Mouse (Mus musculus) erythroid progenitor cell, adult 5-6 weeks (primary cell): ENCODE data around the gene Cep170b. TPM values are rescaled to one million over a fixed set of nuclear protein-coding genes. Genes with fewer than 3 reads are reported as not detected.

Experiments used
- ATAC-seq: replicated peaks from 2 replicates; pipeline ENCODE4 v1.8.0; 2016; ENCODE audit warnings: moderate number of reproducible peaks, mild to moderate bottlenecking, moderate TSS enrichment, inconsistent platforms; ENCODE audit not compliant: poor library complexity, low FRiP score, severe bottlenecking
- total RNA-seq, 2 experiments: library from RNA; stranded (forward) in 1 of 2; stranded (reverse) in 1 of 2; fragments of 150-400 nt in 1 of 2; fragments of 186-747, 209-891 nt in 1 of 2; gene quantifications; 2 replicates each; pipeline versions ENCODE4 v1.2.3 to v1.2.4; 2015 to 2017; ENCODE audit warnings: low replicate concordance in 2 of 2

Gene Cep170b
- total RNA-seq, 2 experiments from 2014 or later = 1.3 TPM; not detected in 1

- no peak for ATAC-seq
Measured at GRCm38 (mm10) chr12:112757896-112758295, 37.6 kb downstream of the Cep170b start.

- ATAC-seq = no peak
Measured at GRCm38 (mm10) chr12:112759471-112759870, 39.2 kb downstream of the Cep170b start.

- no peak for ATAC-seq
Measured at GRCm38 (mm10) chr12:112760154-112760926, 40.1 kb downstream of the Cep170b start, which contains the start of gene Pld4. TSS of gene Pld4 (plus strand) at chr12:112760655.

- ATAC-seq = no peak
Measured at GRCm38 (mm10) chr12:112761411-112761810, 41.2 kb downstream of the Cep170b start.

GRCm38 (mm10) chr12:112762018-112762417 is 41.8 kb downstream of the Cep170b start:
- ATAC-seq = no peak

GRCm38 (mm10) chr12:112763176-112763575 is 42.9 kb downstream of the Cep170b start:
- ATAC-seq = no peak

- no peak for ATAC-seq
Measured at GRCm38 (mm10) chr12:112764141-112764540, 43.9 kb downstream of the Cep170b start.

- no peak for ATAC-seq
Measured at GRCm38 (mm10) chr12:112764991-112765390, 44.7 kb downstream of the Cep170b start.

GRCm38 (mm10) chr12:112766586-112766985 is 46.3 kb downstream of the Cep170b start:
- ATAC-seq = no peak

GRCm38 (mm10) chr12:112767036-112767890 is 47.0 kb downstream of the Cep170b start:
- ATAC-seq = no peak

- no peak for ATAC-seq
Measured at GRCm38 (mm10) chr12:112768166-112768565, 47.9 kb downstream of the Cep170b start.

- no peak for ATAC-seq
Measured at GRCm38 (mm10) chr12:112769031-112769430, 48.8 kb downstream of the Cep170b start.

GRCm38 (mm10) chr12:112769751-112770150 is 49.5 kb downstream of the Cep170b start:
- no peak for ATAC-seq

GRCm38 (mm10) chr12:112770396-112770795 is 50.1 kb downstream of the Cep170b start:
- ATAC-seq = no peak

- ATAC-seq = no peak
Measured at GRCm38 (mm10) chr12:112772306-112772705, 52.1 kb downstream of the Cep170b start.

- no peak for ATAC-seq
Measured at GRCm38 (mm10) chr12:112773366-112773765, 53.1 kb downstream of the Cep170b start.

- ATAC-seq = no peak
Measured at GRCm38 (mm10) chr12:112774026-112774425, 53.8 kb downstream of the Cep170b start.

GRCm38 (mm10) chr12:112774481-112774880 is 54.2 kb downstream of the Cep170b start:
- ATAC-seq = no peak

GRCm38 (mm10) chr12:112791026-112791425 is 70.8 kb downstream of the Cep170b start:
- no peak for ATAC-seq

- peak; percentile 48 for ATAC-seq
Measured at GRCm38 (mm10) chr12:112793601-112794355, 73.5 kb downstream of the Cep170b start.
